Mouse (Mus musculus): ENCODE data around the gene Tpte.
"Not testable (repeated sequence)": the region's sequence is repeated elsewhere in the genome, so short reads cannot be mapped to it uniquely, and the experiment has no call there.

The Tpte gene

DNA sequence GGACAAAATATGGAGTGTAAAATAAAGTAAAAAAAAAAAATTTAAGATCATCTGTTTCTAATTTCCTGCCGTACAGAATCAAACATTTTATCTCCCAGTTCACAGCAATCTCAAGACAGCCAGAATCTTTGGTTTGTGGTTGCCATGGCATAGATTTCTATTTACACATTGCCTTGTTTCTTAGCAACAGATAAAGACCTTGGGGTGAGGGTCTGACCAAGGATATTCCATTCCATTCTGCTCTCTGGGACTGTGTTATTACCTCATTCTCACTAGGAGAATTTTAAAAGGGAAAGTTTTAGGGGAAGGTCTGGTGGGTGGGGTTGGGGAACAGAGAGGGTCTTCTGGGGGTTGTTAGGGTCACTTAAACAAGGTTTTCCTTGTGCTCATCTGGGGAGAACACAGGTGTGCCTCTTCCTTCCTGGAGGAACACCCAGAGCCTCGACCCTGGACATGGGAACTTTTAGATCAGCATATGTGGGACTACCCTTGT, at the start of gene Tpte:
Gene Tpte (plus strand): TSS at position 443 of the 493 bp plus-strand sequence.
- no peak for DNase-seq

DNA sequence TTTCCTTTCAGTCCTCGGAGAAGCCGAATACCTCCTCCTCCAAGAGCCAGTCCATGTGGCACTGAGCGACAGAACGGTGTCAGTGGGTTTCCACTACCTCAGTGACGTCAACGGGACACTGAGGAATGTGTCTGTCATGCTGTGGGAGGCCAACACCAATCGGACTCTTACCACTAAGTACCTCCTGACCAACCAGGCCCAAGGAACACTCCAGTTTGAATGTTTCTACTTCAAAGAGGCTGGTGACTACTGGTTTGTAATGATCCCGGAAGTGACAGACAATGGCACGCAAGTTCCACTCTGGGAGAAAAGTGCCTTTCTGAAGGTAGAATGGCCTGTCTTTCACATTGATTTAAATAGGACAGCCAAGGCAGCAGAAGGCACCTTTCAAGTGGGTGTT, 40.3 kb upstream of the Tpte start:
- DNase-seq: no peak

GRCm38 (mm10) chr8:22245663-22246062, 37.6 kb upstream of the Tpte start:
- DNase-seq: no peak

DNA sequence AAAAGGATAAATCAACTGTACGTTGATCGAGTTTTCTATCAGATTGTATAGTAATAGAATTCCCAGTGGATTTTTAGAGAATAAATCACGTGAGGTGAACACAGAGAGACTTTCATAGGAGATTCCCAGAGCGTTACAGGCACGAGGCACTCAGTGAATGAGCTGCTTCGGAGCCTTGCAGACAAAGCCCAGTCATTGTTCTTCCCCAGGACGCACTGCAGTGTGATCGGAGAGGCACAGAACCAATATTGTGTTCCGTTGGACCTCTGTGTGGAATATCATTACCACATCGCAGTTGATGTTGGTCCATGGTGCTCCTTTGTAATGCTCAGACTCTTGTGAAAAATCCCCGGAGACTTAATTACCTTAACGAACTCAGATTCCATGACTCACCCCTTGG, 35.3 kb upstream of the Tpte start:
- no peak for DNase-seq

DNA sequence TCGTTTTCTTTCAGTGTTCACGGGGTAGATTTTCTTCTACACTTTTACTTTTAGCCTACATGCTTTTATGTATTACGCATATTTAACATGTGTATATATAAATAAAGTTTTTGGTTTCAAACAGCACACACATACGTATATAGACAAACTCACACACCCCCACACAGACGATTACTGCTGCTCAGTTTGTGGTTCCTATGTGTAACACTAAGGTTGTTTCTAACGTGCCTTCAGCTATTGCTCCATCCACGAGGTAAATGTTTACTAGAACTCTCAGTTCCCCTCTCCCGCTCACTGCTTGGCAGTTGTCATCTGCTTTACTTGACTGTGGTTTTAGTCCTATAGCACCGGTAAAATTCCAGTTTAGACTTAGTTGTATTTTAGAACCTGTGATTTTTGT, 34.2 kb upstream of the Tpte start:
- no peak for DNase-seq

- no peak for DNase-seq
Observed at GRCm38 (mm10) chr8:22258946-22259450, 24.2 kb upstream of the Tpte start.

- DNase-seq: no peak
Observed at GRCm38 (mm10) chr8:22259531-22259930, 23.7 kb upstream of the Tpte start.

DNA sequence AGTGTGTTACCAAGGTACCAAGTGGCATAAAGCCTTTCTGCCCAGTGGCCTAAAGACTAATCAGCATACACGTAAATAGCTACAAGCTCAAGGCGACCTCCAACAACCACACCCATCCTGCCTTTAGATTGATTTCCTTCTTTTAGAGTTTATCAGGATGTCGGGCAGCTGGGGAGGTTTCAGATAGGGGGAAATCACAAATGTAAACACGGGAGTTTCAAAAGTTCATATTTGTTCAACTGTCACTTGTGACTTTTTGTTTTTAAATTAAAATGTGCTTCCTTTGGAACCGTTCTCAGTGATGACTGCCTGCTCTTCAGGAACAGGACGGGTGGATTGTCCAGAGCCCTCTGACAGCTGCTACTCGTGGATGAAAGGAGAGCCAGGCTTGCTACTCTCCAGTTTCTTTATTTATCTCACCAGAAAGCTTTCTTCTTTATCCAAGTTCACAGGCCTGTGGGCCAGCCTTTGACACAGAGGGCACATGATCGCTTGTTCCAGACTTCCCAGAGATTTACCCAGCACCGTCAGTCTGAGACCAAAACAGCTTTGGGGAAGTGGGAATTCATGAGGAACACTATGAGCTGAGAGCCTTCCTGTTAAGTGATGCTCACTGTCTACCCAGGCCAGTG, 23.0 kb upstream of the Tpte start:
- no peak for DNase-seq

DNA sequence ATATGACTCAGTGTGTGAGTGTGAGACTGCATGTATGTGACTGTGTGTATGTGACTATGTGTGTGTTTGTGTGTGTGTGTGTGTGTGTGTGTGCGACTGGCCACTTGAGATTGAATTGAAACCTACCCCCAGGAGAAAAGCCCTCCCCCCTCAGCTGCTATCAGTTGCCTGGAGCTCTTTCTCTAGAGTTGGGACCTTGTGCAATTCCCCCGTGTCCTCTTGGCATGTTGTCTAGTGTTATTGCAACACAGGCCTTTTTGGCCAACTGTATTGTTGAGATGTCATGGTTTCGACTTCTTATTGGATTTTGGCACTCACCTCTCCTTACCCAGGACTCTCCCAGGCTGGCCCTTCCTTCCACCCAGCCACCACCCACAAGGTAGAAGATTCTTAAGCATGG, 21.0 kb upstream of the Tpte start:
- DNase-seq: no peak

GRCm38 (mm10) chr8:22264292-22264691, 18.9 kb upstream of the Tpte start:
- DNase-seq: no peak

DNA sequence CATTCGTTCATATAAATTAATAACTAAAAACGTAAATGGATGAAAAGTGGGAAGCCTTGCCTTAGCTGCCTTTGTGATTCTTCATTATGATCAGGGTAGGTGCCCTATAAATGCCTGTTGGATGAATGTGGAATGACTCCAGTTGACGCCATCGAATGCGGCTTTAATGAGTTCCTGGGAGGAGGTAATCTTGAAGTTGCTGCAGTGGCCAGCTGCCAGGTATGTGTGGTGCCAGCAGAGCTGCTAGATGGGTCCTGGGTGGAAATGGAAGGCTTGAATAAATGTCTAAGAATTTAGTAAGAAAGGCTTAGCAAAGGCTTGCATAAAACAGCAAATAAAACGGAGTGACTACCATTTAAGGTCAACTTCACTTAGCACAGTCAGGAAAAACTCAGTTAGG, 18.5 kb upstream of the Tpte start:
- DNase-seq: no peak

GRCm38 (mm10) chr8:22265194-22265593, 18.0 kb upstream of the Tpte start:
- no peak for DNase-seq

DNA sequence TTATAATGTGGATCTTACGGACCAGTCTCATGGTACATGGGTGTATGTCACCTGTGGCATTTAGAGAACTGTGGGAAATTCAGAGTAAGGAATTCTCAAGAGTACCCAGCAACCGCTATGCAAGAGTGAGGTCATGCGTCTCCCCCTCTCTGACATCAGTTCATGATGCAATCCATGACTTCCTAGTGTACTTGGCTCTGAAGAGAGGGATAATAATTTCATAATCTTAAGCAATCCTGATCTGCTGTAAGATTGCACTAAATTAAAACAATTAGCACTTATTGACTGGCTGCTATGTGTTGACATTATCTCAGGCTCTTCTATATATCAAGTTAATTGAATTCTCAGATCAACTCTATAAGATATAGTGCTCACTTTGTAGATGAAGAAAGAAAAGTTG, 16.4 kb upstream of the Tpte start:
- DNase-seq: no peak

DNA sequence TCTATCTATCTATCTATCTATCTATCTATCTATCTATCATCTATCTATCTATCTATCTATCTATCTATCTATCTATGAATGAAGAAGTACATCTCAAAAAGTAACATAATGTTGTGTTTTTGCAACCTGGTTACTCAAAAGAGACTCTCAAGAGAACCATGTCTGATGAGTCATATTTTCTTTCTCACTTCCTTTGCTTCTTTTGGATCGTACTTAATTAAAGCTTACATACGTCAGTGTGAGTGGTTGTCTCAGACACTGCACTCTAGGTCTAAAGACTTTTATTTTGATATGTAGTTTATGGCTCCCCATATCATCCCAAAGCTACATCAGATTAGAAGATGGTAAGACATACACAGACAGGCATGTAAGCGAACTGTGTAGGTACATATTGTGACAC, 10.1 kb upstream of the Tpte start:
- no peak for DNase-seq

- DNase-seq: no peak
Observed at GRCm38 (mm10) chr8:22274641-22275040, 8.6 kb upstream of the Tpte start.

DNA sequence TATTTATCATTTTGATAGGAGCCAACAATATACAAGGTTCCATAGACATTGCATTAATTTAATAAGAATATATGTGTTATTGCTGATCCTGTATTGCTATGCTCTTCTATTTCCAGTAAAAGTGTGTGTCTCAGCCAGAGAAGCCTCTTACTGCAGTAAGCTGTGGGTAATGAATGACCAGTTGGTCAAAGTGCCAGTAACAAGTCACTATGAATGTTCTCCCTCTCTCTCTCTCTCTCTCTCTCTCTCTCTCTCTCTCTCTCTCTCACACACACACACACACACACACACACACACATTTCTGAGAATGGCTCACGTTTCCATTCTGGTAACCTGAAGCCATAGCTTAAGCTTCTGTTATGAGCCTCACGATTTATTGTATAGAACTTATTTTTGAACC, 19.1 kb downstream of the Tpte start:
- no peak for DNase-seq

DNA sequence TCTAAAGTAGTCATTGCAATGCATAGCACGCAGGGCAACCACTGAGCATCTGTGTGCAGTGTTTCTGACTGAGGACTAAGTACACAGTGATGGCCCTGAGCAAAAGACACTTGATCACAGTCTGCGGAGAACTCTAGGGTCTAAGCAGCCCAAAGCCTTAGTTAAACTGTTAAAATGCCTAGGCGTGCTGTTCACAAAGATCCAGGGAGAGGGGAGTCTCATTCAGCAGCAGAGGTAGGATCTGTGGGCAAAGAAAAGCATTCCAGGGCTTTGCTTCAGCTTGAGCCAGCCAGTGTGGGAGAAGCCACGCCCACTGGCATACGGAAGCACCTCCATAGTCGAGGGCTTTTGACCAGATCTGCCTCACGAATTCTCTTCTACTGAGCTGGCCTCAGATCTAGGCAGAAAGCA, 19.7 kb downstream of the Tpte start:
- no peak for DNase-seq

DNA sequence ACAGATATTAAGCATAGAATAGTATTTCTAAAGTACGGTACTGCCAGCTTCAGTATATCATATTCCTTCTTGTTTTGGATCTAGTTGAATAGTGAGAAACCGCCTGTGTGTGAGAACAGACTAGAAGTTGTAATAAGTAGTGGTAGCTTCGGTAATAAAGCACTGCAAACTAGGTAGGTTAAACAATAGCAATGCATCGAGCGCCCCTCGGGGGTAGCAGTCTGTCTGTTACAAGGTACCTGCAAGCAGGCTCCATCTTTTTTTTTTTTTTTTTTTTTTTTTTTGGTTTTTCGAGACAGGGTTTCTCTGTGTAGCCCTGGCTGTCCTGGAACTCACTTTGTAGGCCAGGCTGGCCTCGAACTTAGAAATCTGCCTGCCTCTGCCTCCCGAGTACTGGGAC, 20.8 kb downstream of the Tpte start:
- not testable (repeated sequence) for DNase-seq

GRCm38 (mm10) chr8:22306999-22307398, 23.8 kb downstream of the Tpte start:
- no peak for DNase-seq

GRCm38 (mm10) chr8:22311446-22311845, 28.2 kb downstream of the Tpte start:
- DNase-seq: no peak

GRCm38 (mm10) chr8:22335426-22335825, 52.2 kb downstream of the Tpte start:
- no peak for DNase-seq

DNA sequence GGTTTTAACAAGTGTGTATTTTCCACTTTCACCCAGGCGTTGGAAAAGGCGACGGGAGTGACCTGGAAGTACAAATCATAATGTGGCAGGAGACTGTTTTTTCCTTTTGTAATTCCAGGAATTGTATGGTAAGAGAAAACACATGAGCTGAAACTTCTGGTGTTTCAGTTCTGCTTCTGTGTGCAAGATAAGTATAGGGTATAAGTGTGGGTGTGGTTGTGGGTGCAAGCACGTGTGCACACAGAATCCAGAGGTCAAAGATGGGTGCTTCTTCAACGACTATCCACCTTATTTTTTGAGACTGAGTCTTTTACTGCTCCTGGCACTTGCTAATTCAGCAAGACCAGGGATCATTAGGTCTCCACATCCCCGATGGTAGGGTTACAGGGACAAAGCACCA, 76.1 kb downstream of the Tpte start:
- no peak for DNase-seq

- DNase-seq: no peak
Observed at GRCm38 (mm10) chr8:22359882-22360281, 76.6 kb downstream of the Tpte start.

- no peak for DNase-seq
Observed at GRCm38 (mm10) chr8:22376311-22376710, 93.1 kb downstream of the Tpte start.

GRCm38 (mm10) chr8:22376903-22377302, 93.7 kb downstream of the Tpte start:
- DNase-seq: no peak

All from cerebellum, postnatal 36 days (tissue).